Mouse (Mus musculus) limb, embryonic 10.5 days (tissue): Measurements from ENCODE around the gene Rab24. TPM values are rescaled to one million over a fixed set of nuclear protein-coding genes. Genes with fewer than 3 reads are reported as not detected.

Source experiments
- DNase-seq: peaks from one replicate; pipeline ENCODE4 v3.0.0-alpha.2; 2017; ENCODE audit warnings: low spot score
- H3K27ac ChIP-seq: fragments of 300-500 bp; sonication (generic); 2 replicates; pipeline ENCODE4 v1.5.1; 2016; ENCODE audit warnings: mild to moderate bottlenecking
- H3K27me3 ChIP-seq: fragments of 300-500 bp; sonication (generic); 2 replicates; pipeline ENCODE4 v1.6.1; 2016; ENCODE audit warnings: low read depth, mild to moderate bottlenecking; ENCODE audit not compliant: poor library complexity, severe bottlenecking
- H3K36me3 ChIP-seq: fragments of 300-500 bp; sonication (generic); 2 replicates; pipeline ENCODE4 v1.6.1; 2016; ENCODE audit warnings: mild to moderate bottlenecking, moderate library complexity
- H3K4me1 ChIP-seq: fragments of 300-500 bp; sonication (generic); 2 replicates; pipeline ENCODE4 v1.6.1; 2016
- H3K4me3 ChIP-seq: fragments of 300-500 bp; sonication (generic); 2 replicates; pipeline ENCODE4 v1.5.1; 2016; ENCODE audit warnings: mild to moderate bottlenecking, moderate library complexity
- H3K9me3 ChIP-seq: fragments of 300-500 bp; sonication (generic); replicated peaks from 2 replicates; pipeline ENCODE4 v1.6.1; 2016; ENCODE audit warnings: mild to moderate bottlenecking
- WGBS: fragments of 180-500 bp; shearing (Covaris S2); methylation state at CpG from one replicate; pipeline ENCODE4 v1.1.7; 2016; 5-methylcytosine and 5-hydroxymethylcytosine counted together
- polyA plus RNA-seq: library from polyadenylated mRNA; unstranded; fragments of >200 nt; fragmentation: Nextera tagmentation; extraction: Ambion mirVana; gene quantifications from 2 replicates; pipeline ENCODE4 v1.2.1, GENCODE M21; 2016

The Rab24 gene
- polyA plus RNA-seq = 79.0 and 85.8 TPM in 2 replicates

DNA sequence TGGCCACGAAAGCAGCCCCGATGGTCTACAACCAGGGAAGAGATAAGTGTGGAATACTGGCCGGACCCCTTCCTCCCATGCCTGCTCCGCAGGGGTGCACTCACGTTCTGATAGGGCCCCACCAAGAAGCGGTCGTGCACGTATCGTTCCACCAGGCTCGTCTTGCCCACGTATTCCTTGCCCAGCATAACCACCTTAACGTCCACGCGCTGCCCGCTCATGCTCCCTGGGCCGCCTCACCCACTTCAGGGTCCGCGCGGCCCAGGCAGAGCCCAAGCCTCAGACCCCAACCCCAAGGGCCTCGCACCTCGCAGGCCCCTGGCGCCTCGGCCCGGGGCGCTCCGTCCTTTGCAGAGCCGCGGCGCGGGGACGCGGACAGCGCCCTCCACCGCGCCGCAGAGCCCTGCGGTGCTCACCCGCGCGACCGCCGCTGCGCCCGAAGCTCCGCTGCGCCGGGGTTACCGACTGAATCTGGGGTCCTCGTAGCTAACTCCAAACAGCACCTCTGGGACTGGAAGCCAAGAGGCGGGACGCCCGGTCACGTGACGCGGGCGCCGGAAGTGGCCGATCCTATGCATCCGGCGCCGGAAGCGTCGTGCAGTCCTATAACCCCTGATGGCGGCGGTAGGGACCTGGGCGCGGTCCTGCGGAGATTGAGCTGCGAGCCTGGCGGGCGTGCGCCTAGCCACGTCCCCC is at the start of gene Rab24:
TSS of gene Rab24 (minus strand) at position 513 of the 696 bp plus-strand sequence.
- Histone ChIP-seq H3K27ac (peak within 1 kb of the TSS; percentile 93), H3K4me3 (peak within 1 kb of the TSS; percentile 96), H3K27me3 (no peaks in the 10 kb centered on the region), H3K9me3 (no peaks in the 10 kb centered on the region), H3K36me3 (peaks cover 78% of the 10 kb centered on the region), H3K4me1 (peaks cover 31% of the 10 kb centered on the region)
- peak; percentile 95 for DNase-seq
- under 1% methylated on average over 73 of the region's 73 CpGs for WGBS

- H3K4me1 ChIP-seq = peaks cover 6% of the 10 kb centered on the region; the same call in 1 of the 2 replicates
- 77% methylated on average over 8 of the region's 8 CpGs for WGBS
Measured at GRCm38 (mm10) chr13:55371007-55371681, 49.4 kb upstream of the Rab24 start.

DNA sequence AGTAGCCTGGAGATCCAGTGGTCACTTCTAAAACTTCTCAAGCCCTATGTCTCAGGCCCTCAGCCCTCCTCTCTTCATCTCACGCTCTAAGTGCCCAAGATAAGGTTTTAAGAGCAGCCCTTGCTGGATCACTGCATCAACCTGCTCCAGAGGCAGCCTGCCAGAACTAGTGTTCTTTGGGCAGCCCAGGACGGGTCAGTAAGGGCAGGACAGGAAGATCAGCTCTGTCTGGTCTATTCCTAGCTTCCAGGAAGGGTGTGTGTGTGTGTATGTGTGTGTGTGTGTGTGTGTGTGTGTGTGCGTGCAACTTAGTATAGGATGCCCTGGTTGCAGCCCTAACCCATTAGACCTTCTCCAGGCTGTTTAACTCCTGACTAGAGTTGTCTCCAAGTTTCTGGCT is 48.5 kb upstream of the Rab24 start:
- Histone ChIP-seq H3K27me3 (peaks cover 26% of the 10 kb centered on the region), H3K36me3 (no peaks in the 10 kb centered on the region), H3K4me1 (peaks cover 6% of the 10 kb centered on the region; the same call in 1 of the 2 replicates), H3K4me3 (no peak overlapping the region), H3K27ac (no peak overlapping the region), H3K9me3 (no peaks in the 10 kb centered on the region)
- WGBS = 70% methylated on average over 3 of the region's 3 CpGs
- DNase-seq = no peak

More at GRCm38 (mm10) chr13:55371007-55371681, 49.4 kb upstream of the Rab24 start:
- no peaks in the 10 kb centered on the region for H3K9me3 ChIP-seq
- H3K27me3 ChIP-seq = peaks cover 33% of the 10 kb centered on the region
- no peaks in the 10 kb centered on the region for H3K36me3 ChIP-seq
- DNase-seq = no peak
- no peak overlapping the region for H3K27ac ChIP-seq
- H3K4me3 ChIP-seq = no peak overlapping the region

DNA sequence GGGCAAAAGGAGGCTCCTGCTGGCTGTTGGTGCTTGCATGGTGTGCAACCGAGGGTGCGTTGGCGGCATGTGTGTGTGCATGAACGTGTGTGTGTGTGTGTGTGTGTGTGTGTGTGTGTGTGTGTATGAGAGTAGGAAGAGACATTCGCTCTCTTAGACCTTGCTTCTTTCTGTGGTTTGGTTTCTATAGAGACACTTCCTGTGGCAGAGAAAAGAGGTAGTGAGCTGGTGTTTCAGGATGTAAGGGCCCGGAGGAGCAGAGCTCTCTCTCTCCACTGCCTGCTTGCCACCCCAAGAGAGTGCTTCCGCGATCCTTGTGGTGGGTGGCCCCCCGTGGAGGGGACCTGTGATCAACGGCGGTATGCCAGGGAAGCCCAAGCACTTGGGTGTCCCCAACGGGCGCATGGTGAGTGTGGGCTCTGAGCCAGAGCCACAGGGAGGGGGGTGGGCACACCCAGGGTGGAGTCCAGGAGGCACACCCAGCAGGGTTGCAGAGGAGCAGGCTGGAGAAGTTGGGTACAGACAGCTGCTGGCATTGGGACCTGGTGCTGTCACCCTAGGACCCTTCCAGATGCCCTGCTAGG is 47.9 kb upstream of the Rab24 start, which contains the start of gene Rgs14:
TSS of gene Rgs14 (plus strand) at position 202 of the 584 bp plus-strand sequence.
- 66% methylated on average over 13 of the region's 13 CpGs for WGBS
- Histone ChIP-seq H3K9me3 (no peaks in the 10 kb centered on the region), H3K27ac (no peak within 1 kb of the TSS), H3K36me3 (no peaks in the 10 kb centered on the region), H3K4me1 (peaks cover 6% of the 10 kb centered on the region; the same call in 1 of the 2 replicates), H3K4me3 (no peak within 1 kb of the TSS), H3K27me3 (peaks cover 20% of the 10 kb centered on the region)
- DNase-seq = no peak

- Histone ChIP-seq H3K27me3 (peaks cover 9% of the 10 kb centered on the region), H3K4me1 (peaks cover 6% of the 10 kb centered on the region; the same call in 1 of the 2 replicates), H3K27ac (no peak overlapping the region), H3K9me3 (no peaks in the 10 kb centered on the region), H3K4me3 (no peak overlapping the region), H3K36me3 (no peaks in the 10 kb centered on the region)
- WGBS = 81% methylated on average over 7 of the region's 7 CpGs
- DNase-seq = no peak
Measured at GRCm38 (mm10) chr13:55368401-55368800, 46.7 kb upstream of the Rab24 start.

GRCm38 (mm10) chr13:55362453-55363060 is 40.8 kb upstream of the Rab24 start, which contains the start of gene Lman2:
Lman2 (minus strand) TSS chr13:55362783.
- peak; percentile 96 for DNase-seq
- Histone ChIP-seq H3K9me3 (no peaks in the 10 kb centered on the region), H3K27me3 (no peaks in the 10 kb centered on the region), H3K4me1 (peaks cover 19% of the 10 kb centered on the region), H3K36me3 (peaks cover 37% of the 10 kb centered on the region), H3K27ac (peak within 1 kb of the TSS; percentile 91), H3K4me3 (peak within 1 kb of the TSS; percentile 89)
- under 1% methylated on average over 35 of the region's 35 CpGs for WGBS

DNA sequence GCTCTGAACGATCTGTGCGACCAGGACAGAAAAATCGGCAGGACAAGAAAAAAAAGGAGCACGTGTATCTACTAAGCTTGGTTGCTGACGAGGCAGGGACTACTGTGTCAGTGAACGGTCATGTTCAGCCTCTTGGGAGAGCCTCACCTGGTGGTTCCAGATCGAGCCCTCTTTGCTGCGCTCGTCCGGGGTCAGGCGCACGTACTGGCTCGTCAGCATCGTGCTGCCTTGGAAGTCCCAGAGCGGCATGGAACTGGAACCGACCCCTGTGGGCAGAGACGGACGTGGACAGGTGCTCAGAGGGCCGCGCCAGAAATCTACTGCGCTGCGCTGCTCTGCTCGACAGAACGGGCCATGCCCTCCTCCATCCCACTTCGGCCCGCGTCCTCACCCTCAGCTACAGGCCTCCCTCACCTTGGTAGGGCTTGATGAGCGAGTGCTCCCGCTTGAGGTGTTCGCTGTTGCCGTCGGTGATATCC is 40.3 kb upstream of the Rab24 start:
- H3K27ac ChIP-seq = peak overlapping the region; percentile 91
- H3K4me3 ChIP-seq = peak overlapping the region; percentile 89
- no peaks in the 10 kb centered on the region for H3K27me3 ChIP-seq
- peaks cover 43% of the 10 kb centered on the region for H3K36me3 ChIP-seq
- WGBS = under 1% methylated on average over 32 of the region's 32 CpGs
- DNase-seq = peak; percentile 39
- H3K4me1 ChIP-seq = peaks cover 19% of the 10 kb centered on the region
- H3K9me3 ChIP-seq = no peaks in the 10 kb centered on the region

DNA sequence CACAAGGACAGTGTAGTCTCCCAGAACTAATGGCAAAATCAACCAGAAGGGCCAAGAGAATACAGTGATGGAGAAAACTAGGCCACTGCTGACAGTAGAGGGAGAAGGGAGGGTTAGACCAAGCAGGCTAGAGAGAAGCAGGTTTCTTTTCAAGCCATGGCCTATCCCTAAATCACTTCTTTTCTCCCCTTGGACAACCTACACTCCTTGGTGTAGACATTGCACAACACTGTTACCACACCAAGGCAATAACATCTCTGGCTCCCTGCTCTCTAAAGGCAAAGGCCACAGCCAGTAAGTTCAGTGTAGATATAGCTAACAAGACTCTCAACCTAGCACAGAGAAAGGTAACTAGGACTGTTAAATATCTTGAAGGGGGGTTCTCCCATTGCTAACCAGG is 39.4 kb upstream of the Rab24 start:
- H3K4me1 ChIP-seq = peaks cover 19% of the 10 kb centered on the region
- peaks cover 52% of the 10 kb centered on the region for H3K36me3 ChIP-seq
- peak overlapping the region; percentile 89 for H3K4me3 ChIP-seq

DNA sequence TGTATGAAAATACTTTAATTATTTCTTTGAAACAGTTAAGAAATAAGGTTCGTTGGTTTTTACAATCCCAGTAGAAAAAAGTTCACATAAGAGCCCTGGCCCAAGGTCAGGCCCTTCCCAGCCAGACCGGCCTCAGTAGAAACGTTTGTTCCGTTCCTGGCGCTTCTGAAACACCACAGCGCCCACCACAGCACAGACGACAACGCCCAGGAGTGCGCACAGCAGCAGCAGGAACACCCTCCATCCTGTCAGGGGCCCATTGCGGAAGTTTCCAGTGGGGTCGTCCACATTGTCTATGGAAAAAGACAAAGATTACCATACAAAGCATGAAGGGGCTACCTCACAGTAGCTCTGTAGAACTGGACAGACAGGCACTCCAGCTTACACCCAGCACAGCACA is 25.0 kb upstream of the Rab24 start:
- Histone ChIP-seq H3K27me3 (no peaks in the 10 kb centered on the region), H3K27ac (no peak overlapping the region), H3K36me3 (peaks cover 80% of the 10 kb centered on the region), H3K4me3 (no peak overlapping the region), H3K9me3 (no peaks in the 10 kb centered on the region), H3K4me1 (peaks cover 4% of the 10 kb centered on the region; the same call in 1 of the 2 replicates)
- WGBS = 92% methylated on average over 11 of the region's 11 CpGs
- no peak for DNase-seq

More for the DNA sequence above, 39.4 kb upstream of the Rab24 start:
- Histone ChIP-seq H3K27ac (no peak overlapping the region), H3K27me3 (no peaks in the 10 kb centered on the region), H3K9me3 (no peaks in the 10 kb centered on the region)
- DNase-seq = no peak

- H3K36me3 ChIP-seq = peaks cover 58% of the 10 kb centered on the region
- WGBS = 89% methylated on average over 7 of the region's 7 CpGs
- H3K27me3 ChIP-seq = no peaks in the 10 kb centered on the region
- no peak for DNase-seq
- no peak overlapping the region for H3K4me3 ChIP-seq
- no peaks in the 10 kb centered on the region for H3K9me3 ChIP-seq
- peaks cover 4% of the 10 kb centered on the region; the same call in 1 of the 2 replicates for H3K4me1 ChIP-seq
- no peak overlapping the region for H3K27ac ChIP-seq
Measured at GRCm38 (mm10) chr13:55344286-55344685, 22.5 kb upstream of the Rab24 start.

GRCm38 (mm10) chr13:55342469-55342868 is 20.7 kb upstream of the Rab24 start:
- Histone ChIP-seq H3K4me1 (peaks cover 4% of the 10 kb centered on the region; the same call in 1 of the 2 replicates), H3K4me3 (no peak overlapping the region), H3K27ac (no peak overlapping the region), H3K9me3 (no peaks in the 10 kb centered on the region), H3K27me3 (no peaks in the 10 kb centered on the region), H3K36me3 (peaks cover 41% of the 10 kb centered on the region)
- 28% methylated on average over 11 of the region's 11 CpGs for WGBS
- DNase-seq = no peak

DNA sequence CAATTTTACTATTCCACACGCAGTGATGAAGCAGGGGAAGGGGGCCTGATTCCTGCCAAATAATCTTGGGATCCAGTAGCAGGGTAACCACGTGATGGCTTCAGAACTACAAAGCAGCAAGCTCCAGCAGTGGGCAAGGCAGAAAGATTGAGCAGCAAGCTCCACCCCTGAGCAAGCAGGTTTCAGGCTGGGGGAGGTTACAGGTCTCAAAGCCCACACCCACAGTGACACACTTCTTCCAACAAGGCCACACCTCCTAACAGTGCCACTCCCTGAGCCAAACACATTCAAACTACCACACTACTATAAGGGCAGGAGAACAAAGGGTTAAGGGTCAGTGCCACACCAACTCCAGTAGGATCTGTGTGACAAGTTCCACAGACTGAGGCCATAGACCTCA is 17.5 kb upstream of the Rab24 start:
- H3K4me3 ChIP-seq = no peak overlapping the region
- WGBS = 42% methylated on average over 2 of the region's 2 CpGs
- DNase-seq = no peak
- no peak overlapping the region for H3K27ac ChIP-seq
- H3K36me3 ChIP-seq = peaks cover 9% of the 10 kb centered on the region
- no peaks in the 10 kb centered on the region for H3K9me3 ChIP-seq
- H3K4me1 ChIP-seq = peaks cover 4% of the 10 kb centered on the region; the same call in 1 of the 2 replicates
- no peaks in the 10 kb centered on the region for H3K27me3 ChIP-seq
